Mouse (Mus musculus) limb, embryonic 11.5 days (tissue): ENCODE measurements at regions not wholly inside any gene's neighbourhood (a gene's known extent, or its start where the extent isn't known, plus 50 kb on each side); places are given as distances from the start of the nearest gene placed in this dataset.

ENCODE experiments used
- ATAC-seq: fragments of 200-750 bp; cut with Nextera tagmentation; 2 replicates; pipeline ENCODE4 v1.8.0; 2017; ENCODE audit warnings: low read depth; ENCODE audit not compliant: insufficient number of reproducible peaks, low FRiP score, low TSS enrichment
- DNase-seq: peaks from one replicate; pipeline ENCODE4 v3.0.0-alpha.2; 2015; ENCODE audit warnings: low spot score
- H3K27ac ChIP-seq: fragments of 300-500 bp; sonication (generic); replicated peaks from 2 replicates; pipeline ENCODE4 v1.5.1; 2014; ENCODE audit warnings: low read depth, mild to moderate bottlenecking, low read length
- H3K27me3 ChIP-seq: fragments of 300-500 bp; sonication (generic); 2 replicates; pipeline ENCODE4 v1.6.1; 2014; ENCODE audit warnings: mild to moderate bottlenecking, low read length, mixed read lengths; ENCODE audit not compliant: control insufficient read depth, insufficient read depth
- H3K36me3 ChIP-seq: fragments of 300-500 bp; sonication (generic); 2 replicates; pipeline ENCODE4 v1.6.1; 2014; ENCODE audit warnings: mild to moderate bottlenecking, low read length, moderate library complexity, mixed read lengths; ENCODE audit not compliant: control insufficient read depth, insufficient read depth
- H3K4me1 ChIP-seq: fragments of 300-500 bp; sonication (generic); 2 replicates; pipeline ENCODE4 v1.6.1; 2014; ENCODE audit warnings: low read length, mixed read lengths; ENCODE audit not compliant: control insufficient read depth, insufficient read depth
- H3K4me2 ChIP-seq: fragments of 300-500 bp; sonication (generic); 2 replicates; pipeline ENCODE4 v1.6.1; 2014; ENCODE audit warnings: low read depth, mild to moderate bottlenecking, moderate library complexity; ENCODE audit not compliant: severe bottlenecking
- H3K4me3 ChIP-seq: fragments of 300-500 bp; sonication (generic); 2 replicates; pipeline ENCODE4 v1.5.1; 2014; ENCODE audit warnings: low read depth, low read length
- H3K9ac ChIP-seq: fragments of 300-500 bp; sonication (generic); 2 replicates; pipeline ENCODE4 v1.6.1; 2014; ENCODE audit warnings: mild to moderate bottlenecking, low read length
- H3K9me3 ChIP-seq: fragments of 300-500 bp; sonication (generic); 2 replicates; pipeline ENCODE4 v1.6.1; 2016; ENCODE audit warnings: low read length; ENCODE audit not compliant: control insufficient read depth
- WGBS: fragments of 180-500 bp; shearing (Covaris S2); extraction: QIAGEN DNeasy Blood & Tissue Kit; methylation state at CpG from one replicate; pipeline ENCODE4 v1.1.7; 2014; 5-methylcytosine and 5-hydroxymethylcytosine counted together

DNA sequence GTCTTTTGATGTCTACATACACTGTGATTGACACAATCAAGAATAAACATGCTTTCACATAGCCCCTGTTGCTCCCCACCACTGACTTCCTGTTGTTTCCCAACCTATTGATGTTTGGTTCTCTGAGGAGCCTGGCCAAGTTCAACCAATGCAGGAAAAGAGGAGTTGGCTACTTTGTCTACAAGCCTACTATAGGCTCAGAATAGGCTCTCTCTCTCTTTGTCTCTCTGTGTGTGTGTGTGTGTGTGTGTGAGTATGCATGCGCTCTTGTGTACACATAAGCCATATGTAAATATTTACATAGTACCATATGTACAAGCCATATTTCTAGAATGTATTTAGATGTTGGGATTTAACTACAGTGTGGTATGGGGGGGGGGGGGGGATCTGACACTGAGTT, 222.6 kb downstream of the Tex36 start:
- Histone ChIP-seq H3K27ac (no peak overlapping the region), H3K9ac (no peak overlapping the region), H3K4me2 (no peak overlapping the region), H3K27me3 (no peaks in the 10 kb centered on the region), H3K4me3 (no peak overlapping the region), H3K9me3 (no peaks in the 10 kb centered on the region), H3K36me3 (no peaks in the 10 kb centered on the region), H3K4me1 (no peaks in the 10 kb centered on the region)
- ATAC-seq (no peak), DNase-seq (no peak)
- 96% methylated on average over 1 of the region's 1 CpGs for WGBS

DNA sequence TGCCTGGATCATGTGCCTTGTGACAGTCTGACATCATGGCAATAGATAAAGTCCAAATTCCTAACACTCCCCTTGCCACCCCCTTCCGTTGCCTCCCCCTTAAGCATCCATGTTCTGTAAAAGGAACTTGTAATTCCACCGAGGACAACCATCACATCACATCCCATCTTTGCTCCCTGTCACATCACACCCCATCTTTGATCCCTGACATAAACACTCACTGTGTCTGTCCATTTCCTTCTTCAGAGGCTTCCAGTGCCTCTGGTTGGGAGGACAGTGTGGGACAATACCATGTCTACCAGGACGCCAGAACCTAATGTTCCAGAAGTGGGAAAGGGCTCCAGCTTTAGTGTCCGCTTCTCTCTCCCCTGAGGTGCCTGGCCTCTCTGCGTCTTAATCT, 223.6 kb downstream of the Tex36 start:
- H3K27ac ChIP-seq, result no peak overlapping the region
- H3K4me3 ChIP-seq, result no peak overlapping the region
- no peaks in the 10 kb centered on the region for H3K9me3 ChIP-seq
- no peaks in the 10 kb centered on the region for H3K27me3 ChIP-seq
- ATAC-seq (no peak), DNase-seq (no peak)
- 83% methylated on average over 5 of the region's 5 CpGs for WGBS
- H3K4me1 ChIP-seq, result no peaks in the 10 kb centered on the region
- H3K36me3 ChIP-seq, result no peaks in the 10 kb centered on the region
- H3K4me2 ChIP-seq, result no peak overlapping the region
- no peak overlapping the region for H3K9ac ChIP-seq

DNA sequence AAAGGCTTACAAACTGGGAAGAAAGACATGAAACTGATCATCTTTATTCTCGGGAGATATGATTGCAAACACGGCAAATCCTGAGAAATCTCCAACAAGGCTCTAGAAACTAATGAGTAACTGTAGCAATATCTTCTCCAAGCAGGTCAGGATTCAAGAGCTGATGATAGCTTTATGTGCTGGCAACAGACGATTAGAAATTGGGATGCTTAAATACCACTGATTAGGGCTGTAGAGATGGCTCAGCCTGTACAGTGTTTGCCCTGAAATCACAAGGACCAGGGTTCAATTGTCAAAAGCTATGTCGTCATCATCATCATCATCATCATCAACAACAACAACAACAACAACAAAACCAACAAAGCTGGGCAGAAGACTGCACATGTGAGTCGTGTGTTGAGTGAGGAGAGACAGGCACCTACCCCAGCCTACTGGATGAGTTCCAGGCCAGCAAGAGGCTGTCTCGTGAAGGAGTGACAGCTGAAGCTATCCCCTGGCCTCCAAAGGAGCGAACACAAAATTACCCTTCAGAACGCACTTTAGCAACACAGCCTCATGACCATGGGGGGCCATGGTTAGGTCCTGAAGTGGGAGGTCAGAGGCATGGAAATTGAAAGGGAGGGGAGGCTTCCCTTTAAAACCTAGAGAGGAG, 225.0 kb downstream of the Tex36 start:
- no peak overlapping the region for H3K4me2 ChIP-seq
- no peaks in the 10 kb centered on the region for H3K27me3 ChIP-seq
- no peaks in the 10 kb centered on the region for H3K4me1 ChIP-seq
- 60% methylated on average over 8 of the region's 8 CpGs for WGBS
- H3K9ac ChIP-seq, result no peak overlapping the region
- H3K36me3 ChIP-seq, result no peaks in the 10 kb centered on the region
- DNase-seq, result no peak
- no peak overlapping the region for H3K27ac ChIP-seq
- ATAC-seq, result no peak
- no peaks in the 10 kb centered on the region for H3K9me3 ChIP-seq
- no peak overlapping the region for H3K4me3 ChIP-seq

DNA sequence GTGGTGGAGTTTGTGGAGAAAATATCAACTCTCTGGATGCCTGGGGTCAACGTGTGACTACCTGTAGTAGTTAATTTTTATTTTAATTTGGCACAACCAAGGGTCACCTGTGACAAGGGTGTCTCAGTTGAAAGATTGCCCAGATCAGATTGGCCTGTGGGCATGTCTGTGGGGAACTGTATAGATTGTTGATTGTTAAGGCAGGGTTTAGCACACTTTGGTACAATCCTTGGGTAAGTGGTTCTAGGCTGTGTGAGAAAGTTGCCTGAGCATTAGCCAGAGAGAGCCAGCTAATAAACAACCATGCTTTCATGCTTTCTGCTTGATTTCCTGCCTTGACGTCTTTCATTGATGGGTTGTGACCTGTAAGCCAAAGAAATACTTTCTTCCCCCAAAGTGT, 229.3 kb downstream of the Tex36 start:
- Histone ChIP-seq H3K4me1 (no peaks in the 10 kb centered on the region), H3K4me3 (no peak overlapping the region), H3K9me3 (no peaks in the 10 kb centered on the region), H3K36me3 (no peaks in the 10 kb centered on the region), H3K9ac (no peak overlapping the region), H3K4me2 (no peak overlapping the region), H3K27me3 (no peaks in the 10 kb centered on the region), H3K27ac (no peak overlapping the region)
- ATAC-seq (no peak), DNase-seq (no peak)
- WGBS, result 63% methylated on average over 2 of the region's 2 CpGs

DNA sequence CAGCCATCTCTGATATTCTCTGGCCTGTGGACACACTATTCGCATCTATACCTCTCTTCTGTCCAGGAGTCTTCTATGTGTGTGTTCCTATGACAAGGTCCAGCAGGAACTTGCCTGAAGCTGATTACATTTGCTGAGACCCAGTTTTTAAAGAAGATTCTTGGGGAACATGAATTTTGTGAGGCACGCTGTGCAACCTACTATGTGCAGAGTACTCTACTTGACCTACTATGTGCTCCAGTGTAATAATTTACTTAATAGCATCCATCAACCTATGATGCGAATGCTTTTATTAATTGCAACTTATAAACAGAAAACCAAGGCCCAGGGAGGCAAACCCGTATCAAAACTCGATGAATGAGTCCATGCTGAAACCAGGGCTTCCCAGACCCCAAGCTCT, 231.4 kb downstream of the Tex36 start:
- Histone ChIP-seq H3K27ac (no peak overlapping the region), H3K4me3 (no peak overlapping the region), H3K9ac (no peak overlapping the region), H3K4me1 (no peaks in the 10 kb centered on the region), H3K27me3 (no peaks in the 10 kb centered on the region), H3K4me2 (no peak overlapping the region), H3K36me3 (no peaks in the 10 kb centered on the region), H3K9me3 (no peaks in the 10 kb centered on the region)
- DNase-seq (no peak), ATAC-seq (no peak)
- 92% methylated on average over 5 of the region's 5 CpGs for WGBS

DNA sequence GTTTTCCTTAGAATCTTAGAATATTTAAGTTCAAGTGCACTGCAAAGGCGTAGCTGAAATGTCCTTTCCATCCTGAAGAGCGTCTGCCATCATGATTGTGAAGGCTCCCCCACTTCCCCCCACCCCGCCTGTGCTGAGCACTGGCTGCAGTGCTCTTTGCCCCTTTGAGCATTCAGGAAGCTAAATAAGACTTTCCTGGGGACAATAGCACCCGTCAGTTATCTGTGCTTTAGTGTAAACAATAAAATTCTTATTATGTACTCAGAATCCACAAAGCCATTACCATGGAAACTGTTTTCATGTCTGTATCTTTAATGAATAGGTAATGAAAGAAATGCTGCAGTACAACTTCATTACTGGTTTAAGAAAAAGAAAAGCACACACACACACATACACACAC, 237.4 kb downstream of the Tex36 start:
- Histone ChIP-seq H3K9me3 (no peaks in the 10 kb centered on the region), H3K36me3 (no peaks in the 10 kb centered on the region), H3K4me1 (no peaks in the 10 kb centered on the region), H3K4me2 (no peak overlapping the region), H3K27ac (no peak overlapping the region), H3K9ac (no peak overlapping the region), H3K4me3 (no peak overlapping the region), H3K27me3 (no peaks in the 10 kb centered on the region)
- no peak for DNase-seq
- WGBS, result 73% methylated on average over 4 of the region's 4 CpGs
- no peak for ATAC-seq

DNA sequence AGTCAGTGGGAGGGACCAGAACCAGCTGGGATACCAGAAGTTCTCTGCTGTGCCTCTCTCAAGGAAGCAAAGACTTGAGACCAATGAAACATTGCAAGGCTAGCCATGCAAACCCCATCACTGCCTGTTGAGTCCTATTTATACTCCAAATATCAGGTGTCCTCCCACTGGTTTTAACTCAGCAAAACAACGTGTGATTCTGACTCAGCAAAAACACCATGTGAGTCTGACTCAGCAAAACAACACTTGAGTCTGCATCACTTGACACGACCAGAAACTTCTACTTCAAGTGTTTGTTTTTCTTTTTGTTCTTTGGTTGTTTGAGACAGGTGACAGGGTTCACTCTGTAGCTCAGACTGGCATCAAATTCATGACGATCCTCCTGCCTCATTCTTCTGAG, 204.6 kb upstream of the Ctbp2 start:
- ATAC-seq (no peak), DNase-seq (no peak)
- no peaks in the 10 kb centered on the region for H3K4me1 ChIP-seq
- H3K27me3 ChIP-seq, result no peaks in the 10 kb centered on the region
- H3K4me2 ChIP-seq, result no peak overlapping the region
- H3K9me3 ChIP-seq, result no peaks in the 10 kb centered on the region
- 71% methylated on average over 3 of the region's 3 CpGs for WGBS
- H3K4me3 ChIP-seq, result no peak overlapping the region
- no peak overlapping the region for H3K9ac ChIP-seq
- H3K27ac ChIP-seq, result no peak overlapping the region
- no peaks in the 10 kb centered on the region for H3K36me3 ChIP-seq

DNA sequence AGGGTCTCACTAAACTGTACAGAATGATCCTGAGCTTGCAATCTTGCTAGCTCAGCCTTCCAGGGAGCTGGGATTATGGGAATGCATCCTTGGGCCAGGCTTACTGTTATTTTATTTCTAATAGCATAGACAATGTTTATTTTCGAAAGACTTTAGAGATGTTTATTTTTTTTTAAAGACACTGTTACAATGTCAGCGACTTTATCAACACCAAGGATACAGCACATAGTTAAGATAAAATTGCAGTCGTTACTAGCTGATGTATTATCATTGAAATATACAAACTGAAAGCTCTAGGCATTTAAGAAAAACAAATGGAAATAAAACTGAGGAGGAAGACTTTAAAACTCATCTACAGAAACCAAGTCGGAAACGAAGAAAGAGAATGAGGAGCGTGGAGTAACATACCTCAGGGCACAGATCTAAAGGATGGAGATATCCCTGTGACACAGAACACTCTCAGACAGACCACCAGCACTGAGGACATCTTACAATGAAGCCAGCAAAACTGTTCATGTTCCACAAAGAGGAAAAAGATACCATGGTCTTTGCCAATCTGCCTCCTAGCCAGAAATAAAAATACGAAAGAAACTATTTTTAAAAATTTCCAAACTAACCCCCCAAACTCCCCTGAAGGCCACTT, 201.5 kb upstream of the Ctbp2 start:
- H3K36me3 ChIP-seq, result no peaks in the 10 kb centered on the region
- H3K9ac ChIP-seq, result no peak overlapping the region
- H3K27ac ChIP-seq, result no peak overlapping the region
- no peaks in the 10 kb centered on the region for H3K27me3 ChIP-seq
- 86% methylated on average over 7 of the region's 7 CpGs for WGBS
- H3K4me1 ChIP-seq, result no peaks in the 10 kb centered on the region
- no peak overlapping the region for H3K4me2 ChIP-seq
- no peak overlapping the region for H3K4me3 ChIP-seq
- no peaks in the 10 kb centered on the region for H3K9me3 ChIP-seq
- ATAC-seq (no peak), DNase-seq (no peak)

DNA sequence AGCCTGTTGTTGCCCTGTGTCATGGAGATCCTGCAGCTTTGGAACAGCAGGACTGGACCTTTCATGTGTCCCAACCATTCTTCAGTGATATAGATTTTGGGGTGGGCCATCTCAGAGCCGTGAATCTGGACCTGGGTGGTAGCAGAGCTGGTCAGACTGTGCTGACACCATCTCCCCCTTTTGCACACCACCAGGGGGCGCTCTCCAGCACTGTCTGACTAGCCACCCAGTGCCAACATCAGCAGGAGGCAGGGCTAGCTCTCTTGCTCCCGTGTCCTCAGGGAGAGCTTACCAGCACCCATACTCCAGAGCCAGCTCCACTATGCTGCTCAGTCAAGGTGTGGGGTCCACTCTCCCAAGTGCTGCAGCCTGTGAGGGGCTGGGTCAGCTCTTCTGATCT, 199.8 kb upstream of the Ctbp2 start:
- Histone ChIP-seq H3K4me1 (no peaks in the 10 kb centered on the region), H3K4me2 (no peak overlapping the region), H3K9me3 (no peaks in the 10 kb centered on the region), H3K36me3 (no peaks in the 10 kb centered on the region), H3K9ac (no peak overlapping the region), H3K27ac (no peak overlapping the region), H3K27me3 (no peaks in the 10 kb centered on the region), H3K4me3 (no peak overlapping the region)
- 75% methylated on average over 3 of the region's 3 CpGs for WGBS
- no peak for ATAC-seq
- DNase-seq, result no peak
